In genomic region chr1:130798551-130798950, GRCm38 (mm10) we compare ENCODE assay signal across 19 mouse cellular contexts. TPM values are rescaled to one million over a fixed set of nuclear protein-coding genes. Genes with fewer than 3 reads are reported as not detected.
A peak's percentile ranks its signal among the peaks of the same experiment; 100 is the strongest.
DNase-seq lines count a peak whose midpoint lies in the region; ATAC-seq and TF ChIP-seq lines count a peak whose summit lies in the region.
"Had no signal": no experiment of that assay in that cellular context is flagged by ENCODE, and none has a peak within 500 bp of the region (broad histone marks: within the 10 kb centered on the region; RNA-seq: fewer than 3 reads in every experiment).

No protein-coding gene starts in this region.

- no peaks in the 10 kb centered on the region for H3K27me3 ChIP-seq in stomach, embryonic 15.5 days (replicated peaks)
- H3K27me3 ChIP-seq in stomach, postnatal 0 days (ENCODE audit: control insufficient read depth, insufficient read depth, low read length) = no peaks in the 10 kb centered on the region
- H3K27me3 ChIP-seq in intestine, embryonic 15.5 days (replicated peaks) = no peaks in the 10 kb centered on the region

- 45% methylated on average over 3 of the region's 3 CpGs for WGBS in stomach, embryonic 15.5 days
- 39% methylated on average over 3 of the region's 3 CpGs for WGBS in stomach, postnatal 0 days
- WGBS in intestine, embryonic 15.5 days = 41% methylated on average over 3 of the region's 3 CpGs
- WGBS in large intestine, adult 2 months = 11% methylated on average over 3 of the region's 3 CpGs

- no peaks in the 10 kb centered on the region for H3K4me1 ChIP-seq in stomach, embryonic 15.5 days
- H3K4me1 ChIP-seq in stomach, postnatal 0 days (replicated peaks; ENCODE audit: control insufficient read depth, insufficient read depth) = no peaks in the 10 kb centered on the region
- H3K4me1 ChIP-seq in intestine, embryonic 15.5 days (replicated peaks) = peaks cover 3% of the 10 kb centered on the region; the same call in 1 of the 2 replicates

- H3K9me3 ChIP-seq in stomach, embryonic 15.5 days = no peaks in the 10 kb centered on the region
- H3K9me3 ChIP-seq in stomach, postnatal 0 days (ENCODE audit: control insufficient read depth, low read length) = no peaks in the 10 kb centered on the region
- no peaks in the 10 kb centered on the region for H3K9me3 ChIP-seq in intestine, embryonic 15.5 days
- H3K9me3 ChIP-seq: embryonic facial prominence, embryonic 10.5 days; heart, embryonic 13.5 days had no signal

- H3K4me3 ChIP-seq in stomach, embryonic 15.5 days (replicated peaks) = no peak overlapping the region
- no peak overlapping the region for H3K4me3 ChIP-seq in stomach, postnatal 0 days (ENCODE audit: low read depth, low read length)
- no peak overlapping the region for H3K4me3 ChIP-seq in intestine, embryonic 15.5 days (replicated peaks)
- H3K4me3 ChIP-seq: embryonic facial prominence, embryonic 10.5 days; heart, embryonic 13.5 days had no signal

- H3K36me3 ChIP-seq in stomach, embryonic 15.5 days = no peaks in the 10 kb centered on the region
- no peaks in the 10 kb centered on the region for H3K36me3 ChIP-seq in stomach, postnatal 0 days (ENCODE audit: control insufficient read depth, insufficient read depth, low read length)
- no peaks in the 10 kb centered on the region for H3K36me3 ChIP-seq in intestine, embryonic 15.5 days
- H3K36me3 ChIP-seq: embryonic facial prominence, embryonic 10.5 days; heart, embryonic 13.5 days had no signal

- no peak for TF ChIP-seq EP300 in stomach, postnatal 0 days (optimal IDR thresholded peaks at IDR 0.05)

- H3K9ac ChIP-seq in stomach, embryonic 15.5 days = no peak overlapping the region
- H3K9ac ChIP-seq in stomach, postnatal 0 days (ENCODE audit: low read length) = no peak overlapping the region
- no peak overlapping the region for H3K9ac ChIP-seq in intestine, embryonic 15.5 days
- H3K9ac ChIP-seq: heart, embryonic 13.5 days had no signal

- DNase-seq in kidney, adult 9 months = peak; percentile 73
- no peak for DNase-seq in kidney, postnatal 4 days
- no peak for DNase-seq in stomach, postnatal 0 days (ENCODE audit: low spot score)
- DNase-seq in large intestine, adult 2 months (ENCODE audit: low read depth, low spot score) = peak; percentile 75
- no peak for DNase-seq in adrenal gland, adult 8-10 months
- DNase-seq: adrenal gland, adult 2 months; adrenal gland, postnatal 36 days; cerebellum, adult 2 months; cerebellum, postnatal 10 days; gastrocnemius, postnatal 36 days; heart, postnatal 36 days had no signal

- no peak overlapping the region for H3K27ac ChIP-seq in stomach, embryonic 15.5 days
- no peak overlapping the region for H3K27ac ChIP-seq in stomach, postnatal 0 days (replicated peaks)
- H3K27ac ChIP-seq in intestine, embryonic 15.5 days = peak overlapping the region; percentile 77
- H3K27ac ChIP-seq: embryonic facial prominence, embryonic 10.5 days; heart, embryonic 13.5 days had no signal

- H3K4me2 ChIP-seq in stomach, embryonic 15.5 days = no peak overlapping the region
- no peak overlapping the region for H3K4me2 ChIP-seq in stomach, postnatal 0 days (replicated peaks; ENCODE audit: low read depth)
- H3K4me2 ChIP-seq in intestine, embryonic 15.5 days (replicated peaks) = 0 out of 2 replicates have a peak overlapping the region, but pooled peaks have one; percentile 9
- H3K4me2 ChIP-seq: heart, embryonic 13.5 days had no signal

- peak; percentile 27; the same call in 1 of the 2 replicates for ATAC-seq in stomach, embryonic 15.5 days (ENCODE audit: insufficient read depth, low FRiP score, low read depth)
- no peak for ATAC-seq in stomach, postnatal 0 days (ENCODE audit: low FRiP score, low TSS enrichment)
- peak; percentile 88 for ATAC-seq in intestine, embryonic 15.5 days
- ATAC-seq: forebrain, embryonic 14.5 days had no signal

- no peak for TF ChIP-seq CTCF in stomach, postnatal 0 days (IDR thresholded peaks at IDR 0.05; ENCODE audit: low read depth)

RNA-seq across cellular contexts. Expression of gene Fcamr, which starts 2.2 kb away (rescaled TPM):
- 0.17 and 0.22 TPM in 2 replicates for polyA plus RNA-seq in stomach, embryonic 15.5 days (2015; fragmentation: Nextera tagmentation; extraction: Ambion mirVana)
- polyA plus RNA-seq in stomach, postnatal 0 days (2015; fragmentation: Nextera tagmentation; extraction: Ambion mirVana) = 0.16 and 0.24 TPM in 2 replicates
- 0.18 and 0.21 TPM in 2 replicates for polyA plus RNA-seq in intestine, embryonic 15.5 days (2015; fragmentation: Nextera tagmentation; extraction: Ambion mirVana)
- 1.7 and 2.3 TPM in 2 replicates for polyA plus RNA-seq in large intestine, adult 2 months (2012; rRNA removed)
- under 1 TPM in 1 of 4 experiments, not detected in 3; 0.22 TPM for total RNA-seq in adrenal gland, adult 8-10 months (2022)
- total RNA-seq: adrenal gland, postnatal 36 days; gastrocnemius, adult 8-10 months had no signal
- polyA plus RNA-seq: adrenal gland, adult 2 months; embryonic facial prominence, embryonic 10.5 days; forebrain, embryonic 14.5 days; heart, embryonic 13.5 days; hindbrain, embryonic 11.5 days had no signal

RNA-seq across cellular contexts. Expression of gene Pigr, which starts 27.9 kb away (rescaled TPM):
- polyA plus RNA-seq in stomach, embryonic 15.5 days (2015; fragmentation: Nextera tagmentation; extraction: Ambion mirVana) = 0.36 and 0.48 TPM in 2 replicates
- 0.22 and 0.46 TPM in 2 replicates for polyA plus RNA-seq in stomach, postnatal 0 days (2015; fragmentation: Nextera tagmentation; extraction: Ambion mirVana)
- polyA plus RNA-seq in intestine, embryonic 15.5 days (2015; fragmentation: Nextera tagmentation; extraction: Ambion mirVana) = 0.96 and 2.5 TPM in 2 replicates
- polyA plus RNA-seq in large intestine, adult 2 months (2012; rRNA removed) = 748 and 1,411 TPM in 2 replicates
- total RNA-seq in adrenal gland, adult 8-10 months (2022) = under 1 TPM; 0.09 to 0.51 (median 0.35) TPM
- total RNA-seq: heart, postnatal 36 days had no signal
- polyA plus RNA-seq: embryonic facial prominence, embryonic 10.5 days; embryonic facial prominence, embryonic 14.5 days; forebrain, embryonic 14.5 days; heart, embryonic 13.5 days; hindbrain, embryonic 11.5 days had no signal

Comparison
In these comparisons a context has a peak if more than half of its experiments do, and no peak if none do; other contexts are left out.
1. DNase-seq: peak in kidney, adult 9 months (single experiment) and large intestine, adult 2 months (single experiment); none in kidney, postnatal 4 days (0 of 2), stomach, postnatal 0 days (single experiment) and adrenal gland, adult 8-10 months (single experiment).
2. RNA of gene Pigr, which starts 27.9 kb away (polyA plus RNA-seq): 748 to 1,411 TPM in large intestine, adult 2 months; 0.96 to 2.5 TPM in intestine, embryonic 15.5 days, 0.36 to 0.48 TPM in stomach, embryonic 15.5 days and 0.22 to 0.46 TPM in stomach, postnatal 0 days; every median in the first group is over 100 times any median in the second.